Mouse (Mus musculus): ENCODE results near the gene Myl7. TPM values are rescaled to one million over a fixed set of nuclear protein-coding genes. Genes with fewer than 3 reads are reported as not detected.

The Myl7 gene
- total and polyA plus RNA-seq, 2 experiments: 0.64 to 0.65 TPM

- Histone ChIP-seq H3K27ac (replicated peaks; ENCODE audit: insufficient read depth, low read depth, low read length) (no peak overlapping the region), H3K4me1 (ENCODE audit: control insufficient read depth, insufficient read depth, low read length) (no peaks in the 10 kb centered on the region), H3K36me3 (ENCODE audit: control insufficient read depth, insufficient read depth, low read length) (no peaks in the 10 kb centered on the region; the same call in 1 of the 2 replicates), H3K27me3 (ENCODE audit: control insufficient read depth, insufficient read depth, low read length) (no peaks in the 10 kb centered on the region), H3K9ac (ENCODE audit: low read depth, low read length) (no peak overlapping the region), H3K4me3 (ENCODE audit: insufficient read depth, low read depth, low read length) (no peak overlapping the region), H3K79me2 (ENCODE audit: control insufficient read depth, insufficient read depth, low read length) (peaks cover 6% of the 10 kb centered on the region; the same call in 1 of the 2 replicates)
- TF ChIP-seq CTCF (IDR thresholded peaks at IDR 0.05; ENCODE audit: low read depth, low read length): no peak
- TF ChIP-seq POLR2A (IDR thresholded peaks at IDR 0.05; ENCODE audit: extremely low read depth, insufficient read depth, low read length): no peak
- no peak for DNase-seq (ENCODE audit: extremely low read depth, low read depth, low spot score)
- 97% methylated on average over 1 of the region's 1 CpGs for WGBS
Observed at GRCm38 (mm10) chr11:5930578-5930977, 32.0 kb upstream of the Myl7 start.

GRCm38 (mm10) chr11:5926696-5927220, 28.2 kb upstream of the Myl7 start:
- 85% methylated on average over 3 of the region's 3 CpGs for WGBS
- no peaks in the 10 kb centered on the region for H3K4me1 ChIP-seq (ENCODE audit: control insufficient read depth, insufficient read depth, low read length)
- TF ChIP-seq CTCF (IDR thresholded peaks at IDR 0.05; ENCODE audit: low read depth, low read length): no peak
- TF ChIP-seq POLR2A (IDR thresholded peaks at IDR 0.05; ENCODE audit: extremely low read depth, insufficient read depth, low read length): no peak
- H3K79me2 ChIP-seq (ENCODE audit: control insufficient read depth, insufficient read depth, low read length): peaks cover 6% of the 10 kb centered on the region; the same call in 1 of the 2 replicates
- H3K27ac ChIP-seq (replicated peaks; ENCODE audit: insufficient read depth, low read depth, low read length): no peak overlapping the region
- H3K27me3 ChIP-seq (ENCODE audit: control insufficient read depth, insufficient read depth, low read length): no peaks in the 10 kb centered on the region
- no peak overlapping the region for H3K9ac ChIP-seq (ENCODE audit: low read depth, low read length)
- no peak overlapping the region for H3K4me3 ChIP-seq (ENCODE audit: insufficient read depth, low read depth, low read length)
- no peaks in the 10 kb centered on the region for H3K36me3 ChIP-seq (ENCODE audit: control insufficient read depth, insufficient read depth, low read length)
- DNase-seq (ENCODE audit: extremely low read depth, low read depth, low spot score): no peak

GRCm38 (mm10) chr11:5924699-5925098, 26.1 kb upstream of the Myl7 start:
- Histone ChIP-seq H3K4me1 (ENCODE audit: control insufficient read depth, insufficient read depth, low read length) (peaks cover 2% of the 10 kb centered on the region; the same call in 1 of the 2 replicates), H3K79me2 (ENCODE audit: control insufficient read depth, insufficient read depth, low read length) (peaks cover 6% of the 10 kb centered on the region; the same call in 1 of the 2 replicates), H3K27me3 (ENCODE audit: control insufficient read depth, insufficient read depth, low read length) (no peaks in the 10 kb centered on the region), H3K4me3 (ENCODE audit: insufficient read depth, low read depth, low read length) (no peak overlapping the region), H3K36me3 (ENCODE audit: control insufficient read depth, insufficient read depth, low read length) (0 out of 2 replicates have a peak, but pooled peaks cover 2% of the 10 kb centered on the region), H3K9ac (ENCODE audit: low read depth, low read length) (no peak overlapping the region), H3K27ac (replicated peaks; ENCODE audit: insufficient read depth, low read depth, low read length) (no peak overlapping the region)
- 70% methylated on average over 8 of the region's 8 CpGs for WGBS
- TF ChIP-seq CTCF (IDR thresholded peaks at IDR 0.05; ENCODE audit: low read depth, low read length): no peak
- TF ChIP-seq POLR2A (IDR thresholded peaks at IDR 0.05; ENCODE audit: extremely low read depth, insufficient read depth, low read length): no peak
- DNase-seq (ENCODE audit: extremely low read depth, low read depth, low spot score): no peak

GRCm38 (mm10) chr11:5920323-5920960, 21.9 kb upstream of the Myl7 start:
- WGBS: 17% methylated on average over 17 of the region's 17 CpGs
- Histone ChIP-seq H3K36me3 (ENCODE audit: control insufficient read depth, insufficient read depth, low read length) (0 out of 2 replicates have a peak, but pooled peaks cover 2% of the 10 kb centered on the region), H3K4me1 (ENCODE audit: control insufficient read depth, insufficient read depth, low read length) (peaks cover 26% of the 10 kb centered on the region), H3K4me3 (ENCODE audit: insufficient read depth, low read depth, low read length) (no peak overlapping the region; the same call in 1 of the 2 replicates), H3K27me3 (ENCODE audit: control insufficient read depth, insufficient read depth, low read length) (no peaks in the 10 kb centered on the region), H3K27ac (replicated peaks; ENCODE audit: insufficient read depth, low read depth, low read length) (peak overlapping the region; percentile 81), H3K9ac (ENCODE audit: low read depth, low read length) (peak overlapping the region; percentile 31), H3K79me2 (ENCODE audit: control insufficient read depth, insufficient read depth, low read length) (peaks cover 9% of the 10 kb centered on the region; the same call in 1 of the 2 replicates)
- TF ChIP-seq CTCF (IDR thresholded peaks at IDR 0.05; ENCODE audit: low read depth, low read length): no peak
- peak; percentile 85 for TF ChIP-seq POLR2A (IDR thresholded peaks at IDR 0.05; ENCODE audit: extremely low read depth, insufficient read depth, low read length)
- peak; percentile 81 for DNase-seq (ENCODE audit: extremely low read depth, low read depth, low spot score)

- Histone ChIP-seq H3K36me3 (ENCODE audit: control insufficient read depth, insufficient read depth, low read length) (0 out of 2 replicates have a peak, but pooled peaks cover 2% of the 10 kb centered on the region), H3K27ac (replicated peaks; ENCODE audit: insufficient read depth, low read depth, low read length) (peak overlapping the region; percentile 81), H3K9ac (ENCODE audit: low read depth, low read length) (peak overlapping the region; percentile 31; the same call in 1 of the 2 replicates), H3K27me3 (ENCODE audit: control insufficient read depth, insufficient read depth, low read length) (no peaks in the 10 kb centered on the region), H3K4me1 (ENCODE audit: control insufficient read depth, insufficient read depth, low read length) (peaks cover 29% of the 10 kb centered on the region), H3K4me3 (ENCODE audit: insufficient read depth, low read depth, low read length) (peak overlapping the region; percentile 15; the same call in 1 of the 2 replicates), H3K79me2 (ENCODE audit: control insufficient read depth, insufficient read depth, low read length) (peaks cover 11% of the 10 kb centered on the region; the same call in 1 of the 2 replicates)
- TF ChIP-seq POLR2A (IDR thresholded peaks at IDR 0.05; ENCODE audit: extremely low read depth, insufficient read depth, low read length): no peak
- TF ChIP-seq CTCF (IDR thresholded peaks at IDR 0.05; ENCODE audit: low read depth, low read length): no peak
- 26% methylated on average over 4 of the region's 4 CpGs for WGBS
- peak; percentile 100 for DNase-seq (ENCODE audit: extremely low read depth, low read depth, low spot score)
Observed at GRCm38 (mm10) chr11:5919606-5920005, 21.0 kb upstream of the Myl7 start.
